Mouse (Mus musculus): Measurements from ENCODE around the gene Padi4.

The Padi4 gene

DNA sequence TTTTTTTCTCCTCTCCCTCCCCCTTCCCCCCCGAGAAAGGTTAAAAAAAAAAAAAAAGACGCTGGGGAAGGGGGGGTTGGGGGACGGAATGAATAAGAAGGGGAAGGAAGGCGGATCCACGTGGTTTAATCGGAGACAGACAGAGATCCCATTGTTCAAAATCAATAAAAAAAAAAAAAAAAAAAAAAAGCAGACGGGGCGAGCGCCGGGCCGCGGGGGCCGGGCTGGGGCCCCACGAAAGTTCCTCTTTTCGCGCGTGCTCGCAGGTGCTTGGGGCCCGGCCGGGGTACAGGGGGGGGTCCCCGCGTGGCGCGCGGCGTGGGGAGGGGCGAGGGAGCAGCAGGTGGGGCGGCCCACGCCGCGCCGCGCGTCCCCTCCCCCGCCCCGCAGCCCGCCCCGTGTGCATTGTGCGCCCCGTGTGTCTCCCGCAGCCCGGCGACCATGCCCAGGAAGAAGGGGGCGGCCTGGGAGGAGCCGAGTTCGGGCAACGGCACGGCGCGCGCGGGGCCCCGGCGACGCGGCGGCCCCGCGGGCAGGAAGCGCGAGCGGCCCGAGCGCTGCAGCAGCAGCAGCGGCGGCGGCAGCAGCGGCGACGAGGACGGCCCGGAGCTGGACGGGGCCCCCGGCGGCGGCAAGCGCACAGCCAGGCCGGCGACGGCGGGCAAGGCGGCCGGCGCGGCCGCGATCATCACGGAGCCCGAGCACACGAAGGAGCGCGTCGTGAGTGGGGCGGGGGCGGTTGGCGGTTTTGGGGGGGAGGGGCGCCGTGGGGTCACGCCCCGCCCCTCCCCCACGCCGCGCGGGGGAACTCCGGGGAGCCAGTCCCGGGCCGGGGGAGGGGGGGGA is 72.1 kb downstream of the Padi4 start:
- DNase-seq (ENCODE audit: low spot score), result no peak

DNA sequence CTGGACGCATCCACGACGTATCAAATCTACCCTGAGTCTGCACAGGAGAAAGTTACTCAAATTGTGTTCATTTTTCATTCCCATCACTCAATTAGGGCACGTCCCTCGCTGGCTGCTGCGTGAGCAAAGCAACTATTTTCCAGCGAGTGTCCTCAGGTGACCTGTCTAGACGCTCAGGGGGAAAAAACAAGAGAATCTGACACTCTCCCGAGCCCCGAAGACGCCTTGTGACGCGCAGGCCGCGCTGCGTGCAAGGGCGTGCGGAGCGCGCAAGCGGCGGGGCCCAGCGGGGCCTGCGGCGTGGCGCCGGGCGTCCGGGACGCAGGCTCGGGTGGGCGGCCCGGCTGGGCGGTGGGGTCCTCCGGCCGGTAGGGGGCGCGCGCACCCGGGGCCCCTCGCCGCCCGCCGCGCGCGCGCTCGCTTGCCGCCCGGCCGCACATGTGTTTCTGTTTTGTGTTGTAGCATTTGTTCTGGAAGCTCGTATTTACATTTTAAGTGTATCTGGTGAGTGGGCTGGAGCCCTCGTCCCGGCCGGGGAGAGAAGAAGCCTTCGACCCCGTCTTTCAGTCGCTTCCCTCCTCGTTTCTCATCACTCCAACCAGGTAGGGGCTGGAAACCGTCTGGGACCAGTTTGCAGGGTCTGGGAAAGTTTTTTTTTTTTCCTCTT is 72.9 kb downstream of the Padi4 start:
- DNase-seq (ENCODE audit: low spot score), result peak; percentile 70

GRCm38 (mm10) chr4:140700269-140701018 is 73.6 kb downstream of the Padi4 start, which contains the start of gene Rcc2:
Rcc2 (plus strand) TSS chr4:140700541.
- DNase-seq (ENCODE audit: low spot score), result peak; percentile 53

DNA sequence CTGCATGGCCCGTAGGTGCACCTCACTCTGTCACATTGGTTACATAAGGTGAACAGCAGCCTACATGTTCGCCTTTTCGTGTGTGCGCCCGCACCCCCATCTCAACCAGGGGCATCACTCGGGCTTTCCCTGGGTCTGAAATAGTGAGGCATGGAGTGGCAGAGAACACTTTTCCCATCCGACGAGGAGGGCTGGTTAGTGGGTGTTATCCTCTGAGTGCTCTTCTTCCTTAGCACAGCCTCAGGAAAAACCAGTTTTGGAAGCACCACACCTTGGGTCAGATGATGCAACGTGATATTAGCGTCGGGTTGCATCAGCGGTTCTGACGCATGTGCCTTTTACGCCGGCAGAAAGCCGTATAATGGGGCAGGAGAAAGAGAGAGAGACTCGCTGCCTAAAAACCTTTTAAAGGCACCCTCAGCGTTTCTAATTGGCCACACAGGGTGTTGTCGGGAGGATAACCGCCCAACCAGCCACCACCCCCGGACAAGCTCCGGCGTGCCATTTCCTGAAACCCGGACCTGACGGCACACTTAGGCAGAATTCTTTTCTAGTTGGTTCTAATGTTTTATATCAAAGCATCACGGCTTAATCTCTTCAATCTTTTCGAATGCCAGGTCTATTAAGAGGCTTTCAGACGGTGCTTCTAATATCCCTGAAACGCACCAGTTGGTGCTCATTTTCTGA is 74.5 kb downstream of the Padi4 start:
- peak; percentile 86 for DNase-seq (ENCODE audit: low spot score)

Measured in c-Kit-positive CD71-positive TER-119-positive erythroid progenitor cells, embryonic 14.5 days (primary cell).